Mouse (Mus musculus) lung, adult 2 months (tissue): ENCODE results near the gene Naif1.

Experiments
- CTCF ChIP-seq: fragments of 200-500 bp; IDR thresholded peaks from 2 replicates; pipeline ENCODE4 v1.5.1; 2011; ENCODE audit warnings: mild to moderate bottlenecking, low read length, control low read depth; ENCODE audit not compliant: insufficient read depth
- POLR2A ChIP-seq: fragments of 200-500 bp; IDR thresholded peaks from 2 replicates; pipeline ENCODE4 v1.6.1; 2011; ENCODE audit warnings: low read depth, mild to moderate bottlenecking, control low read depth, low read length, borderline replicate concordance; ENCODE audit errors: extremely low read depth

DNA sequence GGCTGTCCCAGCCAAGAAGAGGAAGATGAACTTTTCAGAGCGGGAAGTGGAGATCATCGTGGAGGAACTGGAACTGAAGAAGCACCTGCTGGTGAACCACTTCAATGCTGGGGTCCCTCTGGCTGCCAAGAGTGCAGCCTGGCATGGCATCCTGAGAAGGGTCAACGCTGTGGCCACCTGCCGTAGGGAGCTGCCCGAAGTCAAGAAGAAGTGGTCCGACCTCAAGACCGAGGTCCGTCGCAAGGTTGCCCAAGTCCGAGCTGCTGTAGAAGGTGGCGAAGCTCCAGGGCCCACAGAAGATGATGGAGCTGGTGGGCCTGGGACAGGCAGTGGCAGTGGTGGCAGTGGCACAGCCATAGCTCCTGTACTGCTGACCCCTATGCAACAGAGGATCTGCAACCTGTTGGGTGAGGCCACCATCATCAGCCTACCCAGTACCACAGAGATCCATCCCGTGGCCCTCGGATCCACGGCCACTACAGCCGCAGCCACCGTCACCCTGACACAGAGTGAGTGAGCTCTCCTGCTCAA lies 2.2 kb downstream of the Naif1 start:
- TF ChIP-seq POLR2A (no peak), CTCF (no peak)
